Mouse (Mus musculus): ENCODE results near the gene Pde4b. TPM values are rescaled to one million over a fixed set of nuclear protein-coding genes. Genes with fewer than 3 reads are reported as not detected.

Pde4b gene
- polyA plus RNA-seq, 1 experiment from 2014 or later: 4.2 TPM

- no peaks in the 10 kb centered on the region for H3K4me1 ChIP-seq
- H3K4me2 ChIP-seq: no peak overlapping the region
- no peak overlapping the region for H3K9ac ChIP-seq
- H3K27ac ChIP-seq: no peak overlapping the region
- no peaks in the 10 kb centered on the region for H3K27me3 ChIP-seq (replicated peaks)
- no peaks in the 10 kb centered on the region for H3K36me3 ChIP-seq
- H3K9me3 ChIP-seq (replicated peaks): no peaks in the 10 kb centered on the region
- no peak for ATAC-seq
- H3K4me3 ChIP-seq: no peak overlapping the region
These were observed 223.3 kb downstream of the Pde4b start for GRCm38 (mm10) chr4:102310630-102311029.

- H3K4me3 ChIP-seq: no peak overlapping the region
- 64% methylated on average over 2 of the region's 2 CpGs for WGBS (ENCODE audit: insufficient replicate concordance)
- no peak overlapping the region for H3K4me2 ChIP-seq
- no peaks in the 10 kb centered on the region for H3K36me3 ChIP-seq
- no peak overlapping the region for H3K9ac ChIP-seq
- H3K27me3 ChIP-seq (replicated peaks): no peaks in the 10 kb centered on the region
- no peaks in the 10 kb centered on the region for H3K9me3 ChIP-seq (replicated peaks)
- no peaks in the 10 kb centered on the region for H3K4me1 ChIP-seq
- no peak overlapping the region for H3K27ac ChIP-seq
- ATAC-seq: no peak
These were observed 228.7 kb downstream of the Pde4b start for GRCm38 (mm10) chr4:102316011-102316410.

GRCm38 (mm10) chr4:102316699-102317285 is 229.4 kb downstream of the Pde4b start:
- no peak overlapping the region for H3K4me3 ChIP-seq
- no peaks in the 10 kb centered on the region for H3K9me3 ChIP-seq (replicated peaks)
- H3K4me2 ChIP-seq: no peak overlapping the region
- H3K27ac ChIP-seq: no peak overlapping the region
- no peak for ATAC-seq
- H3K9ac ChIP-seq: no peak overlapping the region
- no peaks in the 10 kb centered on the region for H3K27me3 ChIP-seq (replicated peaks)
- H3K4me1 ChIP-seq: no peaks in the 10 kb centered on the region
- WGBS (ENCODE audit: insufficient replicate concordance): 55% methylated on average over 5 of the region's 5 CpGs
- H3K36me3 ChIP-seq: no peaks in the 10 kb centered on the region

- Histone ChIP-seq H3K9ac (no peak overlapping the region), H3K9me3 (replicated peaks) (no peaks in the 10 kb centered on the region), H3K4me1 (no peaks in the 10 kb centered on the region), H3K4me2 (no peak overlapping the region), H3K4me3 (no peak overlapping the region), H3K36me3 (no peaks in the 10 kb centered on the region), H3K27ac (no peak overlapping the region), H3K27me3 (replicated peaks) (no peaks in the 10 kb centered on the region)
- 63% methylated on average over 6 of the region's 6 CpGs for WGBS (ENCODE audit: insufficient replicate concordance)
- no peak for ATAC-seq
These were observed 231.3 kb downstream of the Pde4b start for GRCm38 (mm10) chr4:102318596-102318995.

- H3K9me3 ChIP-seq (replicated peaks): no peaks in the 10 kb centered on the region
- no peaks in the 10 kb centered on the region for H3K4me1 ChIP-seq
- no peak overlapping the region for H3K4me2 ChIP-seq
- H3K4me3 ChIP-seq: no peak overlapping the region
- ATAC-seq: no peak
- H3K27me3 ChIP-seq (replicated peaks): no peaks in the 10 kb centered on the region
- no peak overlapping the region for H3K27ac ChIP-seq
- 54% methylated on average over 3 of the region's 3 CpGs for WGBS (ENCODE audit: insufficient replicate concordance)
- H3K9ac ChIP-seq: no peak overlapping the region
- H3K36me3 ChIP-seq: no peaks in the 10 kb centered on the region
These were observed 234.0 kb downstream of the Pde4b start for GRCm38 (mm10) chr4:102321340-102321739.

- H3K27ac ChIP-seq: no peak overlapping the region
- H3K36me3 ChIP-seq: no peaks in the 10 kb centered on the region
- H3K4me2 ChIP-seq: no peak overlapping the region
- H3K4me3 ChIP-seq: no peak overlapping the region
- H3K27me3 ChIP-seq (replicated peaks): no peaks in the 10 kb centered on the region
- no peak overlapping the region for H3K9ac ChIP-seq
- no peaks in the 10 kb centered on the region for H3K9me3 ChIP-seq (replicated peaks)
- H3K4me1 ChIP-seq: no peaks in the 10 kb centered on the region
- WGBS (ENCODE audit: insufficient replicate concordance): 67% methylated on average over 2 of the region's 2 CpGs
- ATAC-seq: no peak
These were observed 245.0 kb downstream of the Pde4b start for GRCm38 (mm10) chr4:102332386-102332785.

- ATAC-seq: no peak
- Histone ChIP-seq H3K4me2 (no peak overlapping the region), H3K9ac (no peak overlapping the region), H3K27me3 (replicated peaks) (no peaks in the 10 kb centered on the region), H3K4me3 (no peak overlapping the region), H3K4me1 (no peaks in the 10 kb centered on the region), H3K9me3 (replicated peaks) (no peaks in the 10 kb centered on the region), H3K36me3 (no peaks in the 10 kb centered on the region), H3K27ac (no peak overlapping the region)
- 61% methylated on average over 4 of the region's 4 CpGs for WGBS (ENCODE audit: insufficient replicate concordance)
These were observed 245.5 kb downstream of the Pde4b start for GRCm38 (mm10) chr4:102332885-102333284.

- no peak for ATAC-seq
- no peak overlapping the region for H3K4me2 ChIP-seq
- H3K36me3 ChIP-seq: no peaks in the 10 kb centered on the region
- no peak overlapping the region for H3K4me3 ChIP-seq
- H3K27me3 ChIP-seq (replicated peaks): no peaks in the 10 kb centered on the region
- no peaks in the 10 kb centered on the region for H3K4me1 ChIP-seq
- 58% methylated on average over 4 of the region's 4 CpGs for WGBS (ENCODE audit: insufficient replicate concordance)
- H3K9ac ChIP-seq: no peak overlapping the region
- no peaks in the 10 kb centered on the region for H3K9me3 ChIP-seq (replicated peaks)
- H3K27ac ChIP-seq: no peak overlapping the region
These were observed 259.7 kb downstream of the Pde4b start for GRCm38 (mm10) chr4:102346911-102347492.

GRCm38 (mm10) chr4:102351476-102352475 is 264.4 kb downstream of the Pde4b start:
- Histone ChIP-seq H3K27ac (no peak overlapping the region), H3K4me3 (no peak overlapping the region), H3K9me3 (replicated peaks) (no peaks in the 10 kb centered on the region), H3K9ac (no peak overlapping the region), H3K4me1 (no peaks in the 10 kb centered on the region), H3K27me3 (replicated peaks) (no peaks in the 10 kb centered on the region), H3K4me2 (no peak overlapping the region), H3K36me3 (no peaks in the 10 kb centered on the region)
- WGBS (ENCODE audit: insufficient replicate concordance): 71% methylated on average over 1 of the region's 1 CpGs
- no peak for ATAC-seq

GRCm38 (mm10) chr4:102353641-102354403 is 266.5 kb downstream of the Pde4b start:
- no peak overlapping the region for H3K27ac ChIP-seq
- no peak overlapping the region for H3K4me2 ChIP-seq
- H3K27me3 ChIP-seq (replicated peaks): no peaks in the 10 kb centered on the region
- 69% methylated on average over 3 of the region's 3 CpGs for WGBS (ENCODE audit: insufficient replicate concordance)
- no peaks in the 10 kb centered on the region for H3K36me3 ChIP-seq
- no peak overlapping the region for H3K9ac ChIP-seq
- no peaks in the 10 kb centered on the region for H3K4me1 ChIP-seq
- no peaks in the 10 kb centered on the region for H3K9me3 ChIP-seq (replicated peaks)
- no peak for ATAC-seq
- no peak overlapping the region for H3K4me3 ChIP-seq

- H3K4me3 ChIP-seq: no peak overlapping the region
- ATAC-seq: no peak
- H3K4me2 ChIP-seq: no peak overlapping the region
- no peaks in the 10 kb centered on the region for H3K27me3 ChIP-seq (replicated peaks)
- no peak overlapping the region for H3K9ac ChIP-seq
- 46% methylated on average over 9 of the region's 9 CpGs for WGBS (ENCODE audit: insufficient replicate concordance)
- H3K36me3 ChIP-seq: no peaks in the 10 kb centered on the region
- no peak overlapping the region for H3K27ac ChIP-seq
- H3K9me3 ChIP-seq (replicated peaks): no peaks in the 10 kb centered on the region
- no peaks in the 10 kb centered on the region for H3K4me1 ChIP-seq
These were observed 280.9 kb downstream of the Pde4b start for GRCm38 (mm10) chr4:102368105-102368735.

All from liver, embryonic 12.5 days (tissue).